Mouse (Mus musculus) embryo, embryonic 10.5 days (tissue): ENCODE results near the gene Flvcr1.

Experiments used
- DNase-seq: peaks from one replicate; pipeline ENCODE4 v3.0.0-alpha.2; 2015; ENCODE audit warnings: low spot score

Gene Flvcr1

DNA sequence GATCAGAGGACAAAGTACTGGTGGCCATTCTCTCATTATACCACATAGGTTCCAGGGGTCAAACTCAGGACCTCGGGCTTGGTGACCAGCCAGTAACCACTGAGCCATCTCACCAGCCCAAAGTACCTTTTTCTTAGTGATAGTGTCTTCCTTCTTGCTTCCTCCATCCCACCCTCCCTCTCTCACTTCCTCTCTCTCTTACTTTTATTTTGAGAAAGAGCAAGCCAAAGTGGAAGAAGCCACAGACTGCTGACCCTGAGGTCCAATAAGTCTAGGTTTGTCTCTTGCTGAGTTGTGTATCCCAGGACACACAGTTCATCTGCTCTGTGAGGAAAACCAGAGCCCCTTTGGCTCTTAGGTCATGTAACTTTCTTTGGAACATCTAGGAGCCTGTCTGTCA is 45.5 kb downstream of the Flvcr1 start:
- DNase-seq = no peak

GRCm38 (mm10) chr1:190979100-190979563 is 46.8 kb downstream of the Flvcr1 start, which contains the start of gene Vash2:
Gene Vash2, minus strand, starts transcription at chr1:190979296.
- DNase-seq = peak; percentile 98

DNA sequence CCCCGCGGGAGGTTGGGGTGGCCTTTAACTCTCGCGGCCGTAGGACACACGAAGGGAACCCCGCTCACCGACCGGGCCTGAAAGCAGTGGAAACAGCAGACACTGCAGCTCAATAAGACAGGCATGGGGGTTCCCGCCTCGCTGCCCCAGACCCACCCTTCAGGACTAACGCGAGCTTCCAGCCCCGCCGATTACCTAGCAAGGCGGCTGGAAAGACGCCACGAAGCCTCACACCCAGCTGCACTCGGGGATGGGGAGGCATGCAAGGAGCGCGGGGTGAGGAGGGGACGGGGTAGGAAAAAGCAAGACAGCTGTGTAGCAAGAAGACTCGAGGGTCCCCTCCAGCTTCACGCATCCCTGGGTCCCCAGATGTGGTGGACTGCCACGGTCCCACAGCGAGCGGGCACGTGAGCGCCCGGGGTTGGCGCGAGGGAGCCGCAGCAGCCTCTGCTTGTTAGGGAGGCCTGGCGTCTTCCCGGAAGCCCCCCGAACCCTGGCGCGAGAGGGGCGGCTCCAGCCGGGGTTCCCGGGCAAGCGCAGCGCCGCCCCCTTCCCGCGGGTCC is 47.4 kb downstream of the Flvcr1 start:
- DNase-seq = peak; percentile 67

DNA sequence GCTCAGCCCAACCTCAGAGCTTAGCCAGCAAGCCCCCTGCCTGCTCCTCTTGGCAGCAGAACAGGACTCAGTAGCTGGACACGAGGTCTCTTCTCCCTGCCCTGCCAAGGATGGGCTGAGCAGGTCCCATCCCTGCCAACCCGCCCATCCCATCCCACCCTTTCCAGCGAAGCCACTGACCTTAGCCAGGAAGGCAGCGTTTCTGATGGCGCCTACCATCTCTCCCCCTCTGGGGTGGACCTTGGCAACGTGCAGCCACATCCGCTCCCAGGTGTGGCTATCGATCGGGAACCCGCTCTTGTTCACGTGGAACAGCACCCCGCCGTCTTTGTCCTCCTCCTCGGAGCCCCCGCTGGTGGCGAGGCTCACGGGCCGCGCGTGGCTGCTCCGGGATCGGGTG is 48.0 kb downstream of the Flvcr1 start:
- peak; percentile 47 for DNase-seq

- DNase-seq = no peak
Observed at GRCm38 (mm10) chr1:190976887-190977573, 48.9 kb downstream of the Flvcr1 start.

GRCm38 (mm10) chr1:190974833-190975232 is 51.1 kb downstream of the Flvcr1 start:
- no peak for DNase-seq

GRCm38 (mm10) chr1:190974191-190974590 is 51.8 kb downstream of the Flvcr1 start:
- DNase-seq = no peak

- DNase-seq = no peak
Observed at GRCm38 (mm10) chr1:190972612-190973192, 53.3 kb downstream of the Flvcr1 start.

DNA sequence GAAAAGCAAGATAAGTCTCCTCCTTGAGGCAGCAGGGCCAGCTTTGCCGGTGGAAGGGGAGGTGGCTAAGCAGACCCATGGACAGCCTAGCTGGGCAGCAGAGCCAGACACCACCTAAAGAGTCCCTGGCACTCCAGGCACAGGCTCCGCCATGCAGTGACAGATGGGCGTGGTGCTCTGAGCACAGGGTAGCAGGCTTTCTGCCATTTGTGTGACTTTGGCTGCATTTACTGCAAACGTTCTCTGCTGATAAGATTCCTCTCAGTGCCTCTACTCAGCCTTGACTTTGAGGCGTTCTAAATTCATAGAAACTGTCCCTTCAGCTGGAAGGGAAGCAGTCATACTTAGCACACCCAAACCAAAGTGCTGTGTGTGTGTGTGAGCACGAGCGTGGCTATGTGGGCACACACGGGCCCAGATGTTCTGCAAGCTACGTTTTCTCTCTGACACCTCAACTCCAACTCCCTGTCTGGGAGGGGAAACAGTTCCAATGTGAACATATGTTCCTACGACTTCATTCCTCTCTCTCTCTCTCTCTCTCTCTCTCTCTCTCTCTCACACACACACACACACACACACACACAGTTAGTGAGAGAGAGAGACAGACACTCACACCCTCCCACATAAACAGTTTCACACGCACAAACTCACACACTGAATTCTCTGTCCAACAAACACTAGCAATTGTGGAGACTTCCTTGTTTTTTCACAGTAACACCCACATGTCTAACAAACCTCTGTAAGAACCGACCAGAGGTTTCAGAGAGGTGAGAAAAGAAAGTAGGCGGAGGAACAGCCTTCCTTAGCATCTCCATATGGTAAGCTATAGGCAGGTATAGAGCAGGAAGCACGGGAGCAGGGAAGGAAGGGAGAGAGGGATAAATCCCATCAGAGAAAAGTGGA is 54.0 kb downstream of the Flvcr1 start:
- DNase-seq = no peak

- no peak for DNase-seq
Observed at GRCm38 (mm10) chr1:190968010-190968409, 57.9 kb downstream of the Flvcr1 start.

- DNase-seq = no peak
Observed at GRCm38 (mm10) chr1:190964992-190965780, 60.8 kb downstream of the Flvcr1 start.

DNA sequence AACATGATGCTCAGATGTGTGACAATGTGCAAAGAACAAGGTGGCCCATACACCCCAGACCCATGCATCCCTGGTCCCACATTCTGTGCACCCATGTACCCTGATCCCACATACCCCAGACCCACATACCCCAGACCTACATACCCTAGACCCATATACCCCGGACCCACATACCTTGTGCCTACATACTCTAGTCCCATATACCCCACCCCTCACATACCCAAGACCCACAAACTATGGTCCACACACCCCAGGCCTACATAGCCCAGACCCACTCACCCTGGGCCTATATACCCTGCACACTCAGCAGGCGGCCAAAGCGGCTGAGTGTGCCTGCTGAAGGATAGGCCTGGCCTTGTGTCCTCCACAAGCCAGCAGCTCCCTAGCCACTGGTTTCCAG is 63.2 kb downstream of the Flvcr1 start:
- DNase-seq = no peak

GRCm38 (mm10) chr1:190958821-190959220 is 67.1 kb downstream of the Flvcr1 start:
- DNase-seq = no peak
